In genomic region chr4:76313749-76314148, GRCm38 (mm10) we compare ENCODE assay signal across 23 mouse cellular contexts.
DNase-seq lines count a peak whose midpoint lies in the region; ATAC-seq and TF ChIP-seq lines count a peak whose summit lies in the region.
"Had no signal": no experiment of that assay in that cellular context is flagged by ENCODE, and none has a peak within 500 bp of the region (broad histone marks: within the 10 kb centered on the region; RNA-seq: fewer than 3 reads in every experiment).

No protein-coding gene starts in this region.

- H3K9ac ChIP-seq in midbrain, embryonic 12.5 days (replicated peaks), result no peak overlapping the region
- H3K9ac ChIP-seq in midbrain, embryonic 16.5 days (ENCODE audit: low read depth, low read length), result no peak overlapping the region
- H3K9ac ChIP-seq in hindbrain, postnatal 0 days (replicated peaks; ENCODE audit: low read length), result no peak overlapping the region
- no peak overlapping the region for H3K9ac ChIP-seq in intestine, embryonic 16.5 days (ENCODE audit: low read depth, low read length)
- H3K9ac ChIP-seq: embryonic facial prominence, embryonic 12.5 days; forebrain, embryonic 13.5 days; heart, embryonic 15.5 days; liver, postnatal 0 days had no signal

- peaks cover 5% of the 10 kb centered on the region for H3K4me1 ChIP-seq in midbrain, embryonic 12.5 days
- peaks cover 3% of the 10 kb centered on the region; the same call in 1 of the 2 replicates for H3K4me1 ChIP-seq in midbrain, embryonic 16.5 days (ENCODE audit: control insufficient read depth, insufficient read depth, low read length)
- no peaks in the 10 kb centered on the region for H3K4me1 ChIP-seq in hindbrain, postnatal 0 days (ENCODE audit: insufficient read depth, low read length)
- H3K4me1 ChIP-seq in intestine, embryonic 16.5 days (ENCODE audit: control insufficient read depth, insufficient read depth, low read length), result no peaks in the 10 kb centered on the region
- H3K4me1 ChIP-seq: embryonic facial prominence, embryonic 12.5 days had no signal

- DNase-seq in brain, embryonic 14.5 days (ENCODE audit: low read depth), result peak; percentile 37
- peak; percentile 43 for DNase-seq in hindbrain, postnatal 0 days (ENCODE audit: low spot score)
- peak; percentile 39 for DNase-seq in retina, postnatal 1 day
- no peak for DNase-seq in kidney, adult 9 months
- DNase-seq: adrenal gland, adult 8-10 months; cerebellum, postnatal 10 days; gastrocnemius, postnatal 36 days; heart, postnatal 4 days; liver, postnatal 0 days; lung, postnatal 10 days; right cerebral cortex, postnatal 4 days; thymus, adult 2 months had no signal

- no peak for ATAC-seq in midbrain, embryonic 12.5 days (ENCODE audit: low FRiP score, low read depth)
- ATAC-seq in midbrain, embryonic 16.5 days, result no peak
- ATAC-seq in hindbrain, postnatal 0 days, result 0 out of 2 replicates have a peak, but pooled peaks have one; percentile 29
- ATAC-seq in intestine, embryonic 16.5 days, result no peak
- ATAC-seq: forebrain, embryonic 13.5 days; intestine, postnatal 0 days; liver, postnatal 0 days had no signal

- H3K4me3 ChIP-seq in midbrain, embryonic 12.5 days, result no peak overlapping the region
- no peak overlapping the region for H3K4me3 ChIP-seq in midbrain, embryonic 16.5 days (ENCODE audit: low read depth, low read length)
- no peak overlapping the region for H3K4me3 ChIP-seq in hindbrain, postnatal 0 days (ENCODE audit: low read length)
- H3K4me3 ChIP-seq in intestine, embryonic 16.5 days (ENCODE audit: low read length), result no peak overlapping the region
- H3K4me3 ChIP-seq: embryonic facial prominence, embryonic 12.5 days; erythroblast, embryonic 14.5 days; forebrain, embryonic 13.5 days; heart, embryonic 15.5 days; left cerebral cortex, adult 2 months; limb, embryonic 10.5 days had no signal

- 0 out of 2 replicates have a peak overlapping the region, but pooled peaks have one; percentile 40 for H3K27ac ChIP-seq in midbrain, embryonic 12.5 days (replicated peaks)
- H3K27ac ChIP-seq in midbrain, embryonic 16.5 days (ENCODE audit: low read length), result no peak overlapping the region
- H3K27ac ChIP-seq in hindbrain, postnatal 0 days, result no peak overlapping the region
- H3K27ac ChIP-seq in intestine, embryonic 16.5 days (ENCODE audit: low read length), result no peak overlapping the region
- H3K27ac ChIP-seq: embryonic facial prominence, embryonic 12.5 days; forebrain, embryonic 13.5 days; heart, embryonic 15.5 days; kidney, postnatal 0 days; left cerebral cortex, adult 2 months; limb, embryonic 10.5 days had no signal

- H3K4me2 ChIP-seq in midbrain, embryonic 12.5 days (replicated peaks), result no peak overlapping the region
- no peak overlapping the region for H3K4me2 ChIP-seq in midbrain, embryonic 16.5 days (ENCODE audit: low read length)
- H3K4me2 ChIP-seq in hindbrain, postnatal 0 days (ENCODE audit: low read depth, low read length), result no peak overlapping the region
- no peak overlapping the region for H3K4me2 ChIP-seq in intestine, embryonic 16.5 days (ENCODE audit: low read depth, low read length)
- H3K4me2 ChIP-seq: embryonic facial prominence, embryonic 12.5 days; forebrain, embryonic 13.5 days; heart, embryonic 15.5 days had no signal

- TF ChIP-seq CTCF in brain, embryonic 14.5 days (IDR thresholded peaks at IDR 0.05; ENCODE audit: borderline replicate concordance, extremely low read depth, insufficient read depth, insufficient read length), result no peak
- TF ChIP-seq CTCF in hindbrain, postnatal 0 days (IDR thresholded peaks at IDR 0.05; ENCODE audit: low read depth), result no peak

- no peak for TF ChIP-seq POLR2A in brain, embryonic 14.5 days (IDR thresholded peaks at IDR 0.05; ENCODE audit: borderline replicate concordance, extremely low read depth, insufficient read depth, insufficient read length, poor library complexity, severe bottlenecking)

- no peaks in the 10 kb centered on the region for H3K27me3 ChIP-seq in midbrain, embryonic 12.5 days
- H3K27me3 ChIP-seq in midbrain, embryonic 16.5 days (ENCODE audit: control insufficient read depth, insufficient read depth, low read depth, low read length), result no peaks in the 10 kb centered on the region
- no peaks in the 10 kb centered on the region for H3K27me3 ChIP-seq in hindbrain, postnatal 0 days (ENCODE audit: insufficient read depth, low read length)
- H3K27me3 ChIP-seq in intestine, embryonic 16.5 days (replicated peaks; ENCODE audit: control insufficient read depth, insufficient read depth, low read length), result no peaks in the 10 kb centered on the region
- H3K27me3 ChIP-seq: embryonic facial prominence, embryonic 12.5 days; forebrain, embryonic 13.5 days; heart, embryonic 15.5 days had no signal

- H3K9me3 ChIP-seq in midbrain, embryonic 12.5 days, result no peaks in the 10 kb centered on the region
- no peaks in the 10 kb centered on the region for H3K9me3 ChIP-seq in midbrain, embryonic 16.5 days (replicated peaks; ENCODE audit: control insufficient read depth, low read length, poor library complexity, severe bottlenecking)
- H3K9me3 ChIP-seq in hindbrain, postnatal 0 days (ENCODE audit: low read length), result no peaks in the 10 kb centered on the region
- no peaks in the 10 kb centered on the region for H3K9me3 ChIP-seq in intestine, embryonic 16.5 days (ENCODE audit: control insufficient read depth, low read length)
- H3K9me3 ChIP-seq: embryonic facial prominence, embryonic 12.5 days; forebrain, embryonic 13.5 days; heart, embryonic 15.5 days; limb, embryonic 10.5 days had no signal

- WGBS in midbrain, embryonic 12.5 days, result 83% methylated on average over 3 of the region's 3 CpGs
- WGBS in midbrain, embryonic 16.5 days, result 59% methylated on average over 3 of the region's 3 CpGs
- WGBS in hindbrain, postnatal 0 days, result 48% methylated on average over 3 of the region's 3 CpGs
- 80% methylated on average over 3 of the region's 3 CpGs for WGBS in intestine, embryonic 16.5 days

- H3K36me3 ChIP-seq in midbrain, embryonic 12.5 days, result no peaks in the 10 kb centered on the region
- H3K36me3 ChIP-seq in midbrain, embryonic 16.5 days (ENCODE audit: control insufficient read depth, insufficient read depth, low read length), result no peaks in the 10 kb centered on the region
- no peaks in the 10 kb centered on the region for H3K36me3 ChIP-seq in hindbrain, postnatal 0 days (ENCODE audit: insufficient read depth, low read length)
- H3K36me3 ChIP-seq in intestine, embryonic 16.5 days (ENCODE audit: control insufficient read depth, insufficient read depth, low read length), result no peaks in the 10 kb centered on the region
- H3K36me3 ChIP-seq: heart, embryonic 15.5 days had no signal
